Mouse (Mus musculus) inflammation-experienced regulatory T-cells, adult 6 months (primary cell): ENCODE results near the gene Gm20737. TPM values are rescaled to one million over a fixed set of nuclear protein-coding genes. Genes with fewer than 3 reads are reported as not detected.
"Not testable (repeated sequence)": the region's sequence is repeated elsewhere in the genome, so short reads cannot be mapped to it uniquely, and the experiment has no call there.

Source experiments
- ATAC-seq: one replicate; pipeline ENCODE4 v1.8.0; 2017
- polyA plus RNA-seq, 3 experiments: library from polyadenylated mRNA; unstranded; fragments of 100-300 nt; shearing (Covaris generic); gene quantifications; one replicate each; pipeline ENCODE4 v1.2.1; 2017

Gm20737 gene
- polyA plus RNA-seq, result not detected

GRCm38 (mm10) chrY:10535942-10536341, at the start of gene Gm20737:
Gm20737 (minus strand) TSS chrY:10536042.
- not testable (repeated sequence) for ATAC-seq

GRCm38 (mm10) chrY:10553153-10553552, 17.3 kb upstream of the Gm20737 start, which contains the start of gene Gm21775:
Gm21775 (plus strand) TSS chrY:10553453.
- not testable (repeated sequence) for ATAC-seq

Other genes with a start within 250 kb of the Gm20737 start
- gene Gm20834, start 211.5 kb downstream of the Gm20737 start, polyA plus RNA-seq, result not detected
- not detected for gene Gm28510, start 123.3 kb downstream of the Gm20737 start, polyA plus RNA-seq
- not detected for gene Gm21775, start 17.4 kb upstream of the Gm20737 start, polyA plus RNA-seq
- not detected for gene Gm21900, start 80.3 kb upstream of the Gm20737 start, polyA plus RNA-seq
- gene Gm20777, start 216.4 kb upstream of the Gm20737 start, polyA plus RNA-seq, result not detected